Mouse (Mus musculus): ENCODE measurements at regions not wholly inside any gene's neighbourhood (a gene's known extent, or its start where the extent isn't known, plus 50 kb on each side); places are given as distances from the start of the nearest gene placed in this dataset.

GRCm38 (mm10) chr11:19073265-19073664 lies 54.5 kb upstream of the Meis1 start:
- DNase-seq (ENCODE audit: low spot score in 2 of 2): no peak

- DNase-seq (ENCODE audit: low spot score in 2 of 2): no peak
These were observed 55.2 kb upstream of the Meis1 start for GRCm38 (mm10) chr11:19073887-19074564.

GRCm38 (mm10) chr11:19091101-19091857 lies 72.5 kb upstream of the Meis1 start:
- no peak for DNase-seq (ENCODE audit: low spot score in 2 of 2)

GRCm38 (mm10) chr11:19092967-19093745 lies 74.4 kb upstream of the Meis1 start:
- DNase-seq (ENCODE audit: low spot score in 2 of 2): no peak

- no peak for DNase-seq (ENCODE audit: low spot score in 2 of 2)
These were observed 75.0 kb upstream of the Meis1 start for GRCm38 (mm10) chr11:19093749-19094148.

GRCm38 (mm10) chr11:19094183-19094582 lies 75.4 kb upstream of the Meis1 start:
- no peak for DNase-seq (ENCODE audit: low spot score in 2 of 2)

GRCm38 (mm10) chr11:19102981-19103568 lies 84.3 kb upstream of the Meis1 start:
- no peak for DNase-seq (ENCODE audit: low spot score in 2 of 2)

- no peak for DNase-seq (ENCODE audit: low spot score in 2 of 2)
These were observed 88.4 kb upstream of the Meis1 start for GRCm38 (mm10) chr11:19107180-19107579.

- no peak for DNase-seq (ENCODE audit: low spot score in 2 of 2)
These were observed 90.3 kb upstream of the Meis1 start for GRCm38 (mm10) chr11:19109055-19109454.

GRCm38 (mm10) chr11:19111916-19112575 lies 93.3 kb upstream of the Meis1 start:
- no peak for DNase-seq (ENCODE audit: low spot score in 2 of 2)

- no peak for DNase-seq (ENCODE audit: low spot score in 2 of 2)
These were observed 98.3 kb upstream of the Meis1 start for GRCm38 (mm10) chr11:19117121-19117520.

GRCm38 (mm10) chr11:19118258-19118657 lies 99.5 kb upstream of the Meis1 start:
- no peak for DNase-seq (ENCODE audit: low spot score in 2 of 2)

GRCm38 (mm10) chr11:19119927-19120827 lies 101.4 kb upstream of the Meis1 start:
- no peak for DNase-seq (ENCODE audit: low spot score in 2 of 2)

GRCm38 (mm10) chr11:19120871-19121270 lies 102.1 kb upstream of the Meis1 start:
- DNase-seq (ENCODE audit: low spot score in 2 of 2): no peak

GRCm38 (mm10) chr11:19135375-19136050 lies 116.7 kb upstream of the Meis1 start:
- DNase-seq (ENCODE audit: low spot score in 2 of 2): no peak

- no peak for DNase-seq (ENCODE audit: low spot score in 2 of 2)
These were observed 119.6 kb upstream of the Meis1 start for GRCm38 (mm10) chr11:19138423-19138822.

GRCm38 (mm10) chr11:19138831-19139230 lies 120.0 kb upstream of the Meis1 start:
- no peak for DNase-seq (ENCODE audit: low spot score in 2 of 2)

GRCm38 (mm10) chr11:19143267-19144000 lies 124.6 kb upstream of the Meis1 start:
- DNase-seq (ENCODE audit: low spot score in 2 of 2): no peak

GRCm38 (mm10) chr11:19144506-19144905 lies 125.7 kb upstream of the Meis1 start:
- DNase-seq (ENCODE audit: low spot score in 2 of 2): no peak
